Mouse (Mus musculus) bone marrow, adult 2 months (tissue): ENCODE data around the gene Slc30a3.

Source experiments
- CTCF ChIP-seq: fragments of 200-500 bp; IDR thresholded peaks from 2 replicates; pipeline ENCODE4 v1.5.1; 2011; ENCODE audit warnings: low read length, control low read depth; ENCODE audit not compliant: control insufficient read depth, insufficient read depth
- POLR2A ChIP-seq: fragments of 200-500 bp; IDR thresholded peaks from 2 replicates; pipeline ENCODE4 v1.6.1; 2011; ENCODE audit warnings: low read depth, mild to moderate bottlenecking, control low read depth, low read length, borderline replicate concordance; ENCODE audit not compliant: control insufficient read depth

DNA sequence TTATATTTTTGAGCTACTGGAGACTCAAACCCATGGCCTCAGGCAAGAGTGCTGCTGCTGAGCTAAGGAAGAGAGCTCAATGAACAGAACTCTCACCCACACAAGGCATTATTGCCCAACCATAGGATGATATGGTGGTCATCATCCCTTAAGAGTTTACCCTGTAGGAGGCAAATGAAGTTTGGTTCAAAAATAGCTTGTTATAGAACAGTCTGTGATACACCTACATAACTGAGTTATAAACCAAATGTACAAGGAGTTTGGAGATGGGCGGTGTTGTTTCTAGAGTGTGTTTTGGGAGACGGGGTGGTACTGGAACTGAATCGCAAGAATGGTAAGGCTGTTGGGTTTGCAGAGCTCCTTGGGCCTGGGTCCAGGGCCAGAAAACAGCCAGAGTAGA, 38.2 kb downstream of the Slc30a3 start:
- TF ChIP-seq CTCF: no peak
- TF ChIP-seq POLR2A: no peak
